Mouse (Mus musculus): Measurements from ENCODE around the gene Phlda1.

Gene Phlda1

GRCm38 (mm10) chr10:111506101-111506925 lies at the start of gene Phlda1:
Gene Phlda1 (plus strand): TSS chr10:111506286.
- CTCF ChIA-PET: no interaction called here

- CTCF ChIA-PET: no interaction called here
Measured at GRCm38 (mm10) chr10:111458088-111458487, 48.0 kb upstream of the Phlda1 start.

DNA sequence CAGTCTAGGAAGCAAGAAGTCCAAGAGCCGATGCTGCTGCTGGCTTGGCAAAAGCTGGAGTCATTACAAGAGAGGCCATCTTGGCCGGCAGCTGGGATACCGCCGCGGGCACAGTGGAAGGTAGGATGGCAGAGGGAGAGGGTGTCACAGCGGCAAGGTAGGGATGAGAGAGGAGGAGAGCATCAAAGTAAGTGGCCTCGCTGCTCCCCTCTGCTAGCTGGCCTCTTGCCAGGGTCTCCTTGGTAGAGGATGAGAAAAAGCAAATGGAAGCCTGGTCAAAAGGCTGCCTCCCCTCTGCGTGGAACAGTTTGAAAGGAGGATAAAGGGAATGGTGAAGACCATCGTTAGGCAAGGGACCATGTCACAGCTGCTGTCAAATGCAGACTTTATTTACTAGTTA lies 47.0 kb upstream of the Phlda1 start:
- CTCF ChIA-PET: no interaction called here

DNA sequence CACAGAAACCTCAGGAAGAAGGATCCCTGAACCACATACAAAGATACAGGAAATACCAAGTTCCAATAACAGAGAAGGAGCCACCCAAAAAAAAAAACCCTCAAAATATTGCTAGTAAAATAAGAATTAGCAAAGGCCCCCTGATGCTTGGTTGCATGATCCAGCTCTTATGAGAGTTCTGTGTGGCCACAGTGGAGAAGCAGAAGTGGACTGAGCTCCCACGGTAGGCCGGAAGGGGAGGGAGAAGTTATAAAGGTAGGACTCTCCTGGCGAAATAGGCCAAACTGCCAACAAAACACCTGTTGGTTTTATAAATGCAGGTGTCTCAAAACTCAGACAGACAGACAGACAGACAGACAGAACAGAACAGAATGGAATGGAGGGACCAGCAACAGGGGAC lies 46.2 kb upstream of the Phlda1 start:
- CTCF ChIA-PET: interaction anchor here (0.5 kb wide), 1 partner anchor 278 kb away, joined by 4 read pairs; no protein-coding TSS in a partner anchor

- CTCF ChIA-PET: no interaction called here
Measured at GRCm38 (mm10) chr10:111460381-111460780, 45.7 kb upstream of the Phlda1 start.

- CTCF ChIA-PET: interaction anchor here (0.6 kb wide), 1 partner anchor 531 kb away, joined by 4 read pairs; no protein-coding TSS in a partner anchor
Measured at GRCm38 (mm10) chr10:111464833-111465232, 41.3 kb upstream of the Phlda1 start.

GRCm38 (mm10) chr10:111465409-111465808 lies 40.7 kb upstream of the Phlda1 start:
- CTCF ChIA-PET: interaction anchor here (0.6 kb wide), 1 partner anchor 532 kb away, joined by 4 read pairs; no protein-coding TSS in a partner anchor

DNA sequence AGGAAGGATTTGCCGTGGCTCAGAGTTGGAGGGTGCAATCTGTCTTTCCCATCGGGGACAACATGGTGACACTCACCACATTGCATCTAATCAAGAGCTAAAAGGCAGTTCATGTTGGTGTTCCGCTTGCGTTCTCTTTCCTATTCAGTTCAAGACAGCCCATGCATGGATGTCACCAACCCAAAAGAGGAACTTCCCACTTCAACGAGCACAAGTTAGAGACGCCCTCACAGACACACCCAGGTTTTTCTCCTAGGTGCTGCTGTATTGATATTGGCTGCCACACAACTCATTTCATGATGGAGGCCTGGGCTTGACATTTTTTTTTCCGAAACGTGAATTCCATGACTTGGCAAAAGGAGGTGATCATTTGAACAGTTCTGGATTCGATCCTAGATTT lies 34.9 kb upstream of the Phlda1 start:
- CTCF ChIA-PET: no interaction called here

DNA sequence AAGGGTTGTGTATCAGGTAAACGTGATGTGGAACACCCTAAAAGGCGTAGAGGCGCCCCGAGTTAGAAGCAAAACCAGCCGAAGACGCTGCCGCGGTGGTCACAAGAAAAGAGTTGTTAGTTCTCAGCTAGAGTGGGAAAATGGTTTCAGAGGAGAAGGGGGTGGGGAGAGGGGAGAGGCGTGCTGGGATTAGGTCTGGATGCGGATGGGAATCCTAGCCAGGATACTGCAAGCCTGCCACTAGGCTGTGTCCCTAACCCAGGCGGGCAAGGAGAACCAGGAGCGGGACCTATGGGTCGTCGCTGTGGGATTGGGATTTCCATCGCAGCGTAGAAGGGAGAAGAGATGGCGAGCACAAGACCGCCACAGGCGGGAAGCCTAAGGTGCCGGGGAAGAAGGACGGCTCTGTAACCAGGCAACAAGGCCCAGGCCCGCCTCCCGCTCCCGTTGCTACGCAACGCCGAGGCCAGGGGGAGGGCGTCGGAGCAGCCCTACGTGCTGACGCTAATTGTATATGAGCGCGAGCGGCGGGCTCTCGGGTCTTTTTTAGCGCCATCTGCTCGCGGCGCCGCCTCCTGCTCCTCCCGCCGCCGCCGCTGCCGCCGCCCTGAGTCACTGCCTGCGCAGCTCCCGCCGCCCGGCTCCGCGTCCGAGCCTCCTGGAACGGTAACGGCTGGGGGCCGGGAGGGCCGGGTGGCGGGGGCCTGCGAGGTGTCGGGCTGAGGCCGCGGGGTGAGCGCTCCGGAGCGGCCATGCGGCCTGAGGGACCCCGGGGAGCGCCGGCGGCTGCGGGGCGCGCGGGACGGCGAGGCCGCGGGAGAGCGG lies 33.2 kb upstream of the Phlda1 start, which contains the start of gene Nap1l1:
Gene Nap1l1 (plus strand): TSS at position 538 of the 825 bp plus-strand sequence.
- CTCF ChIA-PET: interaction anchor here (0.6 kb wide), 1 partner anchor 28 kb away, joined by 3 read pairs; no protein-coding TSS in a partner anchor

DNA sequence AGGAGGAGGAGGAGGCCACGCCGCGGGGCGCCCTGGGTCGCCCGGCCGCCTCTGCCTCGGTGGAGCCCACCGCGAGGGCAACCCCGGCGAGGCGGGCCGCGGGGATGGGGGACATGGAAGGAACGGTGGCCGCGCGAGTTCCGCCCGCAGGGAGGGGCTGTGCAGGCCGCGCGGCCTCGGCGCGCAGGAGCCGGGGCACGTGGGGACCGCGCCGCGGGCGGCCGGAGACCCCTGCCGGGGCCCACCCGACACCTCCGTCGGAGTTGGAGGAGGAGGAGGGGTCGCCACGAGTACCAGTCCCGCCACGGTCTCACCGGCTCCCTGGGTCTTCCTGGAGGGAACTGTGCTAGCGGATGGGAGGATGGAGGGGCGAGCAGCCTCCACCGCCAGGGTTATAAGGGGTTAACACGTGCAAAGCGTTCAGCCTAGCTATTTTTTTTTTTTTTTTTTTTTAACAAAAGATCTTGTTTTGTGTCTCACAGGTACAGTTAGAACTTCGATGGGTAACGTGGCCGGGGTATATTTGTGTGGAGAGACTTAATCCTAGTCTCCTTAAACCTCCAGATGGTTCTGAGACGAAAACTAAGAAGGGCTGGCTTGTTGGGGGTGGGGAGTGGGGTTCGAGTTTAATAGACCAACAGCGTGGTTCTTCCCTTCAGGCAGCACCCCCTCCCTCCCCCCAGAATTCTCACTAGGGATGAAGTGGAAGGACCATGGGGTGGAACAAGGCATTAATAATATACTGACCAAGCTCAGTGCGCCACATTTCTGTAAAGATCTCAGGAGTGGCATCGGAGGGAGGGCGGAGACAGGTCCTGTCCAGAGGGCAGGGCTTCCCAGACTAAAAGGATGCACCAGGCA lies 32.3 kb upstream of the Phlda1 start:
- CTCF ChIA-PET: interaction anchor here (0.6 kb wide), 1 partner anchor 29 kb away, joined by 3 read pairs; no protein-coding TSS in a partner anchor

- CTCF ChIA-PET: no interaction called here
Measured at GRCm38 (mm10) chr10:111476301-111476700, 29.8 kb upstream of the Phlda1 start.

- CTCF ChIA-PET: no interaction called here
Measured at GRCm38 (mm10) chr10:111476989-111477510, 29.0 kb upstream of the Phlda1 start.

GRCm38 (mm10) chr10:111479599-111479998 lies 26.5 kb upstream of the Phlda1 start:
- CTCF ChIA-PET: interaction anchor here (0.6 kb wide), 1 partner anchor 352 kb away, joined by 3 read pairs; no protein-coding TSS in a partner anchor

DNA sequence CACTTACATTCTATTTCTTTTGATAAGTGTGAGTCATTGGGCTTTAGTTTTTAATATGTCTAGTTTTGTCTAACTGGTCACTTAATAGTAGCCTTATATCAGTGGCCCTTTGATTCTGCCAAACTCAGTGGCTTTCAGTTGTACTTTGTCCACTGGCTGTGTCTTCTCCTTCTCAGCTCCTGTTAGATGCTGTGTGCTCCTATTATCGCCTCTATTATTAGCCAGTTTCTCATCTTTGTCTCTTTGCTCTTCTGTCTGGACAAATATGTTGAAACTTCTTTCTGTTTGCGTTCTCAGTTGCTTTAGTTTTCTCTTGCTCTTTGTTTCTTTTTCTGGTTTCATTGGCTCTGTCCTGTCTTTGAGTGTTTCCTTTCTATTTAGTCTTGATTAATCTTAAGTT lies 23.4 kb upstream of the Phlda1 start:
- CTCF ChIA-PET: no interaction called here

- CTCF ChIA-PET: no interaction called here
Measured at GRCm38 (mm10) chr10:111484079-111484478, 22.0 kb upstream of the Phlda1 start.

GRCm38 (mm10) chr10:111488793-111489192 lies 17.3 kb upstream of the Phlda1 start:
- CTCF ChIA-PET: interaction anchor here (0.6 kb wide), 1 partner anchor 386 kb away, joined by 3 read pairs; no protein-coding TSS in a partner anchor

DNA sequence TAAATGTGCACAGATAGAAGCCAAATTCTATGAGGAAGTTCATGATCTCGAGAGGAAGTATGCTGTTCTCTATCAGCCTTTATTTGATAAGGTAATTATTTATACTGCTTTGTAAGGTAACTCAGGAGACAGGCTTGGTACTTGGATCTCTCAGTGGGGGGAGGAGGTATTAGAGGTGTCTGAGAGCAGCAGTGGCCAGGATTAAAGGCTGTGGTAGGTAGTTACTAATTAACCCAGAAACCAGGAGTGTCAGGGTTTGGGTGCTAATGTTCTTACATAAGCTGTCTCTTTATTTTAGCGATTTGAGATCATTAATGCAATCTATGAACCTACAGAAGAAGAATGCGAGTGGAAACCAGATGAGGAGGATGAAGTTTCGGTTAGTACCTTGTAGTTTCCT lies 16.0 kb upstream of the Phlda1 start:
- CTCF ChIA-PET: interaction anchor here (0.6 kb wide), 1 partner anchor 700 kb away, joined by 6 read pairs; no protein-coding TSS in a partner anchor

GRCm38 (mm10) chr10:111495888-111496287 lies 10.2 kb upstream of the Phlda1 start:
- CTCF ChIA-PET: no interaction called here

GRCm38 (mm10) chr10:111499892-111500291 lies 6.2 kb upstream of the Phlda1 start:
- CTCF ChIA-PET: no interaction called here

GRCm38 (mm10) chr10:111503071-111503470 lies 3.0 kb upstream of the Phlda1 start:
- CTCF ChIA-PET: interaction anchor here (0.8 to 0.9 kb wide), 2 partner anchors 421 to 423 kb away, joined by 3 to 7 read pairs; no protein-coding TSS in a partner anchor

GRCm38 (mm10) chr10:111503716-111504115 lies 2.4 kb upstream of the Phlda1 start:
- CTCF ChIA-PET: interaction anchor here (0.7 to 0.8 kb wide), 2 partner anchors 86 to 420 kb away, joined by 3 read pairs; no protein-coding TSS in a partner anchor

All from spleen, embryonic (tissue).